Mouse (Mus musculus) megakaryocyte, adult 5-6 weeks (primary cell): ENCODE results near the gene Szrd1. TPM values are rescaled to one million over a fixed set of nuclear protein-coding genes. Genes with fewer than 3 reads are reported as not detected.

Experiments used
- ATAC-seq: 2 replicates; pipeline ENCODE4 v1.8.0; 2016; ENCODE audit warnings: mild to moderate bottlenecking, inconsistent platforms; ENCODE audit not compliant: poor library complexity, severe bottlenecking
- total RNA-seq, 2 experiments: library from RNA; stranded (forward) in 1 of 2; stranded (reverse) in 1 of 2; fragments of 153-499, 151-499 nt in 1 of 2; fragments of 221-1000, 200-1000 nt in 1 of 2; gene quantifications; 2 replicates each; pipeline versions ENCODE4 v1.2.3 to v1.2.4; 2015 to 2017

Gene Szrd1
- total RNA-seq, 2 experiments from 2014 or later, result 46.8 to 46.9 TPM

DNA sequence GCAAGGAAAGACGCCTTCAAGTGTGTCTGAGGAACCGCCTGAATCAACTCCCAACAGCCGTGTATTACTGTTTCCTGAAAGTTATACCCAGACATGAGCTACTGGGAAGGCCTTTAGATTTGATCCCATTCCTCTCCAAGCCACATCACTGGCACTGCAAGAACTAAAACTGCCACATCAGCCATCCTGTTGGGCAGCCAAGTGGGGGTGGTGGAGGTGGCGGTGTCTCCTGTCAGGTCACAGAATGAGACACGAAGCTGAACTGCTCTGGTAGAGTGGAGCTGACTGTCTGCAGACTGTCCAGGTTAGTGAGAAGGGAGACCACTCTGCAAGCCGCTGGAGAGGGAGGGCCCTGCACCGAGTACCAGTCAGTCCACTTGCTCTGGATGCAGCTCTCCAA, 16.9 kb downstream of the Szrd1 start:
- ATAC-seq, result no peak

DNA sequence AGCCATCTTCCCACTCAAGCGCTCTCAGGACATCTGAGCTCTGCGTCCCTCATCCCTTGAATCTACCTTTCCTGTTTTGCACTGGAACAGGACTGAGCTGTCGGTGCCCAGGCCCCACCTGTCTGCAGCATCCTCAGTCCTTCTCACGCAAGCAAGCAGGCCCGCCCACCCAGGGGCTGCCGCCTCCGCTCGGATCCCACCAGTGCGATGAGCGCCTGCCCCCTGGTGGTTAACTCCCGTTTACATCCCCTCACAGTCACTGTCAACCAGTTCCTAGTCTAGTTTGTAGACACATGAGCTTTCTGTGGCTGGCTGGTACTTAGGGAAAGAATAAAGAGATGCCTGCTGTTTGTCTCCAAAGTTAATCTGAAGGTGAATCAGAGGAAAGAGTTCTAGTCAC, 18.9 kb downstream of the Szrd1 start:
- ATAC-seq, result no peak

DNA sequence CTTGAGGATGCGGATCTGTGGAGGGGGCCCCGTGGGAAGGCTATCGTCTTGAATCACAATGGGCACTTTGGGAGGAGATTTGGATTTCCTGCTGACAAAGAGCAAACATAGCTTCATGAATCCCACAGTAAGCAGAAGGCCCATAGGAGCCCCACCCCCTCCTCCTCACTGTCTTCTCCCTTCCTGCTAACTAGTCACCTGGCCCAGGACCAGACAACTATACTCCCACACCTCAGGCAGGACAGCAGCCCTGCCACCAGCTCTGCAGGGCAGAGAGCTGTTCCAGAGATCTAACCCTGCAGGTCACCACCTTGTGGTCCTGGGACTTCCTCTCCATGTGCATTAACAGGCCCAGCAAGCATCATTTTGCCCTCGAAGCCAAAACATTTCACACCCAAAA, 20.9 kb downstream of the Szrd1 start:
- no peak for ATAC-seq

GRCm38 (mm10) chr4:141115398-141115797, 24.2 kb downstream of the Szrd1 start:
- ATAC-seq, result no peak

DNA sequence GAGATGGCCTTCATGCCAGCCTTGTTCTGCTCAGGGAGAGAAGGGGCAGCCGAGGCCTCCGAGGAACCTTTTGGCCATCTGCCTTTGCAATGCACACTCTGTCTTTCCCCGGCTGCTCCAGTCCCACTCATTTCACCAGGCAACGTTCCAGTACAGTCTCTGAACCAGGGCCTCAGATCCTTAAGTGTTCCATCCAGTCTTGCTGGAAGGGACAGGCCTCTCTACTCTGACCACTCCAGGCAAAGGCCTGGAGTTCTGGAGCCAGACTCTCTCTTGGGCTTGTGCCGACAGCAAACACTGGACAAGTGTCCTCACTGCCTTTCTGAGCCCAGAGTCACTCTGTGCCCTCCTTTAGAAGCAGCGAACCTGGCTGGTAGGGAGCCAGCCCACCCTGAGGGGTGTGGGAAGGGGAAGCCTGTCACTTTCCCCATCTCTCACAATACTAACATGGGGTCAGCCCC, 25.0 kb downstream of the Szrd1 start:
- no peak for ATAC-seq

DNA sequence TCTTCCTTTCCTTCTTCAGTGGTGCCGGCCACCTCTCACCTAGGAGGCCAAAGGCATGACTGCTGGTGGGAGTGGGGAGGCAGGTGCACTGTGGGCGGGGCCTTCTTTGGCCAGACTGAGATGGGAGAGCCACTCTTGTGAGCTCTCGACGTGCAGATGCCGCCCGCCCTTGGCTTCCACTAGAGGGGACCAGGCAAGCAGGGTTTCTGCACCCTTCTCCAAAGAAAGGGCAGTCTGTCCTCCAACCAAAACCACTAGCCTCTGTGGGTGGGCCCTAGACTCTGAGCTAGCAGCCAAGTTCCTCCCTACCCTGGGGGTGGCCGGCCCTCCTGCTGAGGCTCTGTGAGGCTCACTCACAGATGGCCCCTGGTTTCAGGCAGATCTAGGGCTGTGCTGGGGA, 25.7 kb downstream of the Szrd1 start:
- ATAC-seq, result no peak

- ATAC-seq, result no peak
Measured at GRCm38 (mm10) chr4:141108196-141108732, 31.3 kb downstream of the Szrd1 start.

DNA sequence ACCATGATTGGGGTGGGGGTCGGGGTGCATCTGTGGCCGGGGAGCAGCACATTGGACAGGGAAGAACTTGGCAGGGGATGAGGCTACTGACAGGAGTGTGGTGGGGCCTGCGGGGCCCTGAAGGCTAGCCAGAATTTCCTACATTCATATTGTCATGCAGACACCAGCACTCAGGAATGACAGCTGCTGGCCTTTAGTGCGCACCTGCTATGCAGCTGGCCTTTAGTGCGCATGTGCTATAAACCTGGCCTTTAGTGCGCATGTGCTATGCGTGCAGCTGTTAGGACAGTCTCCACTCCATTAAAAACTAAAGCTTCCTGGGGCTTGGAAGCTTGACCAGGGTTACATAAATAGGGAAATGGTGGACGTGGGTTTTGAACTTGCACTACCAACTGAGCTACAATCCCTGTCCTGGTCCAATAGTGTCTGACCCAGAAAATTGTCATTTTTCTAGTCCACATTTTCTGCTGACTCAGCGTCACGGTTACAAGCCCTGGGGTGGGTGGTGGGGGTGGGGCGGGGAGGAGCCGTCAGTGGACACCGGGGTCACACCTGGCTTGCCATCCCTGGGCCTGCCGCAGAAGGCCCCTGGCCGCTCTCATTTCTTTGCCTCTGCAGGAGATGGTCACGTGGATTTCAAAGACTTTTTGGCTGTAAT, 32.9 kb downstream of the Szrd1 start:
- no peak for ATAC-seq

- no peak for ATAC-seq
Measured at GRCm38 (mm10) chr4:141101855-141102254, 37.7 kb downstream of the Szrd1 start.

DNA sequence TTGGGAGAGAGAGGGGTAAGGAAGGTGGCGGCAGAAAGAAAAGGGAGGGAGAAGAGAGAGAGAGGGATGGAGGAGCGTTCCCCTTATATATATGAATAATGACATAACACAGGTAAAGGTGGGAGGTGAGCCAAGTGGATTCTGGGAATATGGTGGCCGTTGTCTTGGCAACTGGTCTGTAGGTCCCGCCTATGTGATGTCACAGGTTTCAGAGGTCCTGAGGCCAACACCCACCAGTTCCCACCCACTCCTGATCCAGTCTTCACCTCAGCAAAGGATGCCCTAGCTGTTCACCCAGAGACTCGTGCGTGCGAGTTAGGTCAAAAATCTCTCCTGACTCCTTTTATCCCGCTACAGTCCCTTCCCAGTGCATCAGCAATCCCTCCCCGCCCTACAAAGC, 38.3 kb downstream of the Szrd1 start:
- ATAC-seq, result no peak

GRCm38 (mm10) chr4:141099956-141100355, 39.6 kb downstream of the Szrd1 start:
- ATAC-seq, result no peak

DNA sequence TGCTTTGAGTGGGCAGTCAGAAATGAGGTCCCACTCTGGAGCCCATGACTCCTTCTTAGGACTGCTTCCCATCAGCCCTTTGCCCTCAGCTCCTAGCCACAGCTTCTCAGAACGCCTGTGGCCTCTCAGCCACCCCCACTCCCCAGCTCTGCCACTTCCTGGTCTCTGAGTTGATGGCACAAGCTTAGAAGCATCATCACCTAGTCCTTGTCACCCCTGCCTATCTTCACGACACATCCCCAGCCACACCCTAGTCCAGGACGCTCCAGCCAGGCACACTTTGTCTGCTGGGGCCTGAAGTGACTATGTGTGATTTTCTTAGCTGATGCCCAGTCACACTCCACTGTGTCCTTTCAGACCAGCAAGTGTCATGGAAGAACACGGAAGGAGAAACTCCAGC, 40.6 kb downstream of the Szrd1 start:
- peak; percentile 64 for ATAC-seq

- ATAC-seq, result no peak
Measured at GRCm38 (mm10) chr4:141096710-141097109, 42.9 kb downstream of the Szrd1 start.

- no peak for ATAC-seq
Measured at GRCm38 (mm10) chr4:141095016-141095415, 44.6 kb downstream of the Szrd1 start.

DNA sequence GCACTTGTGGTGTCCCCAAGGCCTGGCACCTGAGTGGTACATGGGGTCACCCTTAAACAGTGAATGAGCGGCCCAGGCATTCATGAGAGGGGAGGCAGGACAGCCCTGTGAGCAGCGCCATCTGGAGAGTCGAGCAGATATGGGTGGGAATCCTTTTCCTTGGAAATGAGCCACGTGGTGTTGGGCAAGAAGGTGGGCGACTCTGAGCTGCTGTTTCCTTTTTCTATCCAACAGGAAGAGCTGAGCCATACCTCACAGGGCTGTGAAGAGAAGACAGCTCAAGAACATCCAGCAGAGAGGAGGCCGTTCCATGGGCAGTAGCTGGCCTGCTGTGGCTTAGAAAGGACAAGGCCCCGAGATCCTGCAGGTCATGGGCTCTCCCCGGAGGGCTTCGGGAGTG, 50.9 kb downstream of the Szrd1 start:
- no peak for ATAC-seq

GRCm38 (mm10) chr4:141088033-141088432, 51.5 kb downstream of the Szrd1 start, which contains the start of gene Spata21:
Spata21 (plus strand) TSS chr4:141088333.
- ATAC-seq, result no peak

DNA sequence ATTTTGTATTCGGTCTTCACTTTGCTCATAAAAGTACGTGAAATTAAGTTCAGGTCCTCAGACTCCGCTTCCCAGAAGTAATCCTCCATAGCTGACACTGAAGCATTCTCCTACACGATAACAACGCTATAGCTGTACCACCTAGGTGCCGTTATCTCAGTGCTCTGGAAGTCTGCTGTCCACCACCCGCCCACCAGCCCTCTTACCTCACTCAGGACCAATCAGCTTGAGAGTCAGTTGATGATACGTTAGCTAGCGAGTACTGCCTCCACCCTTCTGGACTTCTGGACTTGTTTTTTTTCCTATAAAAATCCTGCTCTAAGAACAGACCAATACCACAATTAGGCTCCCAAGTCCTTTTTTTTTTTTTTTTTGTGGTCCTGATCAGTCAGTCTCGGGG, 52.7 kb downstream of the Szrd1 start:
- no peak for ATAC-seq

GRCm38 (mm10) chr4:141078510-141079137, 61.0 kb downstream of the Szrd1 start:
- ATAC-seq, result no peak

DNA sequence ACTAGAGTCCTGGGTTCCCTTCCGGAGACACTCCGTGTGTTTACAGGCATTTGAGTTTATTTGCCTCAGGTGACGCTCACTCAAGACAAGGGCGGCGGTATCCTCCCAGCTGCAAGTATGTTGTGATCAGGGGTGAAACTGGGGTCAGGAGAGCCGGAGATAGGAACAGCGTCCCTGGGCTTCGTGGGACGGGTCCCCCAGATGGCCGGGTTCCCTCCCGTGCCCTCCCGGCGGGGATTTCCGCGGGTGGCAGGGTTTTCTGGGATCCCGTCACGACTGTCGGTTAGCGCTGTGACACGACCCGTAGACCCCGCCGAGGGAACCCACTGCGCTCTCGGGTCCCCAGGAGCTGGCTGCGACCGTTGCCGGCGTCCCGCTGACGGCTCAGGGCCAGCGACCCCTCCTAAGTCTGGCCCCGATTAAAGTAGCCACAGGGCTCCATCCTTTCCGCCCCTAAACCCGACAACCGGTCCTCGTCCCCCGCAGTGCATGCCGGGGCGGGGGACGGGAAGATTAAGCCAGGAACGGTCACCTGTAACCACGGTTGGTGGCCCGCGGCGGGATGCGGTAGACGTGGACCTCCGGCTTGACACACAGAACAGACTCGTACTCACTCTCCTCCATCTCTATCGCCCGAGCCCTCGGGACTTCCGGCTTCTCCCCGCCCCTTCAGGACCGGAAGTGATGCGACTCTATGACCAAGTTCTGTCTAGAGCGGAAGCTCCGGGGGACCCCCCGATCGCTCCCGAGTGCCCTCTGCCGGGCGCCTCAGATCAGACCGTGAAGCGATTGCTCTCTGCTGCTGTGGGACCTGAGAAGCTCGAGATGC, 61.7 kb downstream of the Szrd1 start, which contains the start of gene Necap2:
Gene Necap2 (minus strand): TSS at position 677 of the 829 bp plus-strand sequence.
- ATAC-seq, result peak; percentile 96

DNA sequence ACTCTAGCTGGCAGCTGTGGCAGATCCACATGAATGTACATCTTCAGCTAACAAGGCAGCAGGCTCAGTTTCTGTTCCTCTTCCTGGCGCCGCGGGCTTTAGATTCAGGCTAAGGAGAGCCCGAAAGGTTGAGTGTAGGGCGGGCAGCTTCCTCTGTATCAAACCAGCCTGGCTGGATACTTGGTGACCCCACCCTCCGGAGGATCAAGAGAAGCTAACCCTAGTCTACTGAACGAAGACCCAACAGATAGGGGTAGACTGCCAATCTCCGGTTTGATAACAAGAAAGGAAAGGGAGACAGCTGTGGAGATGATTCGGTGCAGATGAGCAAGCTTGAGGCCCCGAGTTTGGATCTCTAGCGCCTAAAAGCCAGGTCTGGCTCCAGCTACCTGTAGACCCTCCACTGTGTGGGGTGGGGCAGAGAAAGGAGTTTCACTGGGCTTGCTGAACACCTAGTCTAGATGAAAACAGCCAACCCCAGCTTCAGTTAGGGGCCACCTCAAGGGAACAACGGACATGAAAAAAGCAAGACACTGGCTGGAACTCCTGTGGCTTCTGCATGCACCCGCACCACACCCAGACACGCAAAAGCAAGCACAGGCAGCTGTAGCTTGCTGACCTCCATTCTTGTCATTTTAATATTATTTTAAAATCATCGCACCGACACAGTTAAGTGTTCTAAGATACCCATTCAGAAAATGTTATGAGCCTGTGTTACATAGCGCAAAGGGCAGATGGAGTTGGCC, 62.6 kb downstream of the Szrd1 start:
- peak; percentile 57 for ATAC-seq

DNA sequence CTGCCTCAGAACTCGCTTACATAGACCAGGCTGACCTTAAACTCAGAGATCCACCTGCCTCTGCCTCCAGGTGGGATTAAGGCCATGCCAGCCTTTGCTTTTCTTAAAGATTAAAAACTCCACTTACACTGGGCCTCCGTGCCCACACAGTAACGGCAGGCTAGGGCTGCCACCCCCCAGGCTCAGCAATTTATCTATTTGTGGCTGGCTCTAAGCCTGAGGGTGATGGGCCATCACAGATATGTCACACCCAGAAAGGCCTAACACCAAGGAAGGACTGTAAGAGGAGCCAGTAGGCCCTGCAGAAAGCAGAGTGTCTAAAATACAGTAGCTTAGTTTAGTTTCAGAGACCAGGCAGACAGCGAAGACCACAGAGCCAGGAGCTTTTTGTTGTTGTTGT, 65.5 kb downstream of the Szrd1 start:
- no peak for ATAC-seq
